Mouse (Mus musculus): Measurements from ENCODE around the gene Pxmp2. TPM values are rescaled to one million over a fixed set of nuclear protein-coding genes. Genes with fewer than 3 reads are reported as not detected.

Pxmp2 gene
- 1 to 10 TPM; 2.4 to 4.1 TPM for total RNA-seq (2023)

GRCm38 (mm10) chr5:110285770-110286445, at the start of gene Pxmp2, which contains the start of gene Pole:
Gene Pxmp2, minus strand, starts transcription at chr5:110286186.
Gene Pole, plus strand, starts transcription at chr5:110286306.

DNA sequence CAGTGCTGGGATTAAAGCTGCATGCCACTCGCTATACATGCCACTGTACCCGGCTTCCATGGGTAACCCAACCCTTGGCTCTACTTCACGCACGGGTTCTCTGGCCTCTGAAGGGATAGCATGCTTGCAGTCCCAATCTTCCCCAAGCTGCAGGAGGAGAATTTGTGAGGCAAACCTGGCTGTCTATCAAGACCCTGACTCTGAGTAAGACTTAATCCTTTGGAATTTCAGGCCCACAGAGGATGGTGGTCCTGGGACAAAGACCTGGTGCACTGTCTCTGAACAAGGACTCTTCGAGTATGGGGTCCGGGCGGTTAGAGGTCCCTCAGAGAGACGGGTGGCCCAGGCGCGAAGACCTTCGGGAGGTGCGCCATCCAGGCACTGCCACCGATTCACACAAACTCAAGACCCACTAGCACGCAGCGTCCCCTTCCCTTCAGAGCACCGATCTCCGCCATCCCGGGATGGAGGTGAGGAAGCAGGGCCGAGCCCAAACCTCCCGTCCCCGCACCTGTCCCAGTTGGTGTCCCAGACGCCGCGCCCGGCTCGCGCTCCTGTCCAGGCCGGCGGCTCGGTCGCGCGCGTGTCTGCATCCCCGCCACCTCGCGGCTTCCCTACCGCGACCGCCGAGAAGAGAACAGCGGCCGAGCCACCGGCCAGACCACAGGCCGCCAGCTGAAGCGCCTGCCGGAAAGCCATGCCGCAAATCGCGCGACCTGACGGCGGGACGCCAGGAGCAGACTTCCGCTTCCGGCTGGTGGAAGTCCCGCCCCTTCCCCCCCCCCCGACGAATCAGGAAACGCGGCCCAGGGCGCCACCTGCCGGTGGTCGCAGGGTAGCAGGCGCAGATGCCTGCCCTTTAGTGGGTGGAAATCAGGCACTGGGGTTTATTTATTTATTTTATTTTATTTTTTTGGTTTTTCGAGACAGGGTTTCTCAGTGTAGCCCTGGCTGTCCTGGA, 16.6 kb downstream of the Pxmp2 start, which contains the start of gene Pgam5:
Pgam5 (minus strand) TSS at position 773 of the 961 bp plus-strand sequence.

GRCm38 (mm10) chr5:110230780-110231461, 55.1 kb downstream of the Pxmp2 start, which contains the start of gene Ankle2:
Gene Ankle2, plus strand, starts transcription at chr5:110231004.

Other genes with a start within 250 kb of the Pxmp2 start
- 10 to 100 TPM; 16.5 to 18.5 TPM for gene Gm17655, start 213.7 kb downstream of the Pxmp2 start, total RNA-seq (2023)
- under 1 TPM; 0.50 to 0.90 TPM for gene Gm35315, start 191.8 kb downstream of the Pxmp2 start, total RNA-seq (2023)
- gene Plcxd1, start 186.2 kb downstream of the Pxmp2 start, total RNA-seq (2023) = 1 to 10 TPM; 1.3 to 2.2 TPM
- gene Gtpbp6, start 178.0 kb downstream of the Pxmp2 start, total RNA-seq (2023) = 100 to 1,000 TPM; 147 to 151 TPM
- 10 to 100 TPM in 1 of 2 experiments, 1 to 10 TPM in 1; 9.7 to 10.9 TPM for gene Zfp605, start 176.1 kb downstream of the Pxmp2 start, total RNA-seq (2023)
- gene Chfr, start 150.3 kb downstream of the Pxmp2 start, total RNA-seq (2023) = 100 to 1,000 TPM in 1 of 2 experiments, 10 to 100 TPM in 1; 91.1 to 105 TPM
- gene Golga3, start 109.5 kb downstream of the Pxmp2 start, total RNA-seq (2023) = 10 to 100 TPM; 38.2 to 39.1 TPM
- gene Ankle2, start 55.2 kb downstream of the Pxmp2 start, total RNA-seq (2023) = 100 to 1,000 TPM in 1 of 2 experiments, 10 to 100 TPM in 1; 100.0 to 115 TPM
- gene Pgam5, start 16.3 kb downstream of the Pxmp2 start, total RNA-seq (2023) = 10 to 100 TPM; 32.4 to 40.3 TPM
- 10 to 100 TPM in 1 of 2 experiments, 1 to 10 TPM in 1; 8.2 to 10.7 TPM for gene Pole, start 120 bp upstream of the Pxmp2 start, total RNA-seq (2023)
- gene P2rx2, start 57.0 kb upstream of the Pxmp2 start, total RNA-seq (2023) = not detected
- not detected for gene Lrcol1, start 58.5 kb upstream of the Pxmp2 start, total RNA-seq (2023)
- 100 to 1,000 TPM; 118 to 146 TPM for gene Fbrsl1, start 162.3 kb upstream of the Pxmp2 start, total RNA-seq (2023)

Measured in B cell, adult 67 days (primary cell).